Mouse (Mus musculus): ENCODE measurements at regions not wholly inside any gene's neighbourhood (a gene's known extent, or its start where the extent isn't known, plus 50 kb on each side); places are given as distances from the start of the nearest gene placed in this dataset.
A peak's percentile ranks its signal among the peaks of the same experiment; 100 is the strongest.

GRCm38 (mm10) chr5:35332001-35332400 lies 53.9 kb downstream of the Adra2c start:
- peak in 1 of 2 experiments; percentile 36 for DNase-seq (ENCODE audit: low spot score in 2 of 2)

- DNase-seq (ENCODE audit: low spot score in 2 of 2): no peak
Measured at GRCm38 (mm10) chr5:35334416-35335059, 54.4 kb upstream of the Hmx1 start.

DNA sequence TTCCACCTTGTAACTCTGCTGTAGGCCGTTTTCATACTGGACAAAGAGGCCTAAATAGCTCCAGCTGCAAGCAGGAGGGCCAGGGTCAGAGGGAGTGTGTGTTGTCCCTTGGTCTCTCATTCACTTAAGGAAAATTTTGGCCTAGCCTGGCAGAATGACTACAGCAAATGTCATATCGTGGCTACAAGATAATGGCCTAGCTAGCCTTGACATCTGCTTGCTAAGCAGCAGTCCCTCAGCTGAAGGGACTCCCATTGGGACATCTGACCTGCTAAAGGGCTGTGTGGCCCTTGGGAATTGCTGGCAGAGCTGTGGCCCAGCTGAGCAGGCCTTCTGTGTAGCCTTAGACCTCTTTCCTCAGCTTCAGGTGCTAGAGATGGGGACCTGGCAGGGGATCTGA lies 53.8 kb upstream of the Hmx1 start:
- DNase-seq (ENCODE audit: low spot score in 2 of 2): no peak

Measured in layer of hippocampus, adult 18-20 months (tissue).